Mouse (Mus musculus) common myeloid progenitor, adult 5-6 weeks (primary cell): ENCODE measurements at regions not wholly inside any gene's neighbourhood (a gene's known extent, or its start where the extent isn't known, plus 50 kb on each side); places are given as distances from the start of the nearest gene placed in this dataset.

Experiments used
- ATAC-seq: replicated peaks from 2 replicates; pipeline ENCODE4 v1.8.0; 2016; ENCODE audit warnings: low read depth, mild to moderate bottlenecking, moderate TSS enrichment, inconsistent platforms; ENCODE audit not compliant: poor library complexity, severe bottlenecking

DNA sequence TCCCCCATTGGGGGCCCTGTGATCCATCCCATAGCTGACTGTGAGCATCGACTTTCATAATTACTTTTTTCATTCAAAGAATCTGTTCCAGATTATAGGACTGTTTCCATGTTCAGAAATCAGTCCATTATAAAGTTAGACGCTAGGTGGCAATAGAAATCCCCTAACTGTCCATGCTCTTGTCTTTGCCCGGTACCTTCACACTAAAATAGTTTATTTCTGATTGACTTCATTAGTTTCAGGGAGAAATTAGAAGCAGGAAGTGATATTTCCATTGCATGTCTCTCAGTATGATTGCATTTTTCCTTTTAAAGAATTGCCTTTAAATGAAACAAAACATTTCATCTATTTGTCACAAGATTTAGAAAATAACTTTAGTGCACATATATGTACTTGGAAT is 131.7 kb downstream of the Fbxo8 start:
- no peak for ATAC-seq

DNA sequence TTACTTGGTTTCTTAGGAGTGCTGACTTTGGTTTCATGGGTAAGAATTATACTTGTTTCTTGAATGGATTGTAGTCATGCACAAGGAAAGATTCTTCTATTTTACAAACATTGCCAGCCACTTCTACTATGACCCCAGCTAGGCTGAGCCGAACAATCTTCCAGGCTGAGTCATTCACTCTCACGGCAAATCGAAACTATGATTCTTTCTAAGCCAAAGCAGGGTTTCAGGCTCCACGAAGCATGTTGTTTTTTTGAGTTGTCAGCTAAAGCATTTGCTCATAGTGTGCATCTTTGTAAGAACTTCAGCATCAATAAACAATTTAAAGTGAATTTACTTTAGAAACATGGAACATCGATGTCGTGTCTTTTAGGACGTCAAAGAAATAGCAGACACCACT is 133.5 kb downstream of the Fbxo8 start:
- no peak for ATAC-seq

DNA sequence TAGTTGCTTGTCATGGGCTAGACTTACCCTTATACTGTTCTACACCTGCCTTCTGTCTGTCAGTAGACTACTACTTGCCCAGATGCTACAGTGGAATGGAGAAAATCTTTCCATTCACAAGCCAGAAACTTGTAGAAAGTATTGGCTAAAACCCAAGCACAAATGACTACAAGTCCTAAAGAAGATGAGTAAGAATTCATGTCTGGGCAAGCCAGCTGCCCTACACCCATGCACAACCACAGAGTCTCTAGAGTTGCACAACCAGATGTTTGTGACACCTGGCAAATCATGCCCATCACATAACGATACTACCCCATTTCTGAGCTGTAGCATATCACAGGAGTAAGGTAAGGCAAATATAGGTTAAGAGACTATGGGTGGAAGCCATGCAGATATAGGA is 144.5 kb downstream of the Fbxo8 start:
- no peak for ATAC-seq

DNA sequence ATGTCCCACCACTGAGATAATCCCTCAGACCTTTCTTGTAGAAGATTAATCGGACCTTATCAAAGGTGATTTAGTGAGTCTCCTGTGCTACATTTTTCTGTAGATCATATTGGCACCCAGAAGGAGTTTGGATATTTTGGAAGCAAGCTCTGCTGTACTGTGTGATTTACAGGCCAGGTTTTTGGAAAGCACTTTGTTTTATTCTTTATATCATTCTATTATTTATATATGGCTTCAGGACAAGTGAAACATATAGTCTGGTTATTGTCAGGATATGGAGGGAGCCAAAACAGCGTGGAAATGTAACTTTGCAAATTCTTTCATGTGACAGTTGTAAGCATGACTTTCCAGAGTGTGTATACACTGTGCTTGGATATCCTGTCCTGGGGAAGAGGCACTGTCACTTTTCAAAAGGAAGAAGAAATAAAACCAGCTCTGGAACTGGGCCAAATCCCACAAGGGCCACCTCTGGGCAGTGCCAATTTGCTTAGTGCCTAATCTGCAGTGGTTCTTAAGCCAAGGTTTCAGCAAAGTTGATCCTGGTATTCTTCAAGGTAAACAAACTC is 149.8 kb downstream of the Fbxo8 start:
- ATAC-seq: no peak

DNA sequence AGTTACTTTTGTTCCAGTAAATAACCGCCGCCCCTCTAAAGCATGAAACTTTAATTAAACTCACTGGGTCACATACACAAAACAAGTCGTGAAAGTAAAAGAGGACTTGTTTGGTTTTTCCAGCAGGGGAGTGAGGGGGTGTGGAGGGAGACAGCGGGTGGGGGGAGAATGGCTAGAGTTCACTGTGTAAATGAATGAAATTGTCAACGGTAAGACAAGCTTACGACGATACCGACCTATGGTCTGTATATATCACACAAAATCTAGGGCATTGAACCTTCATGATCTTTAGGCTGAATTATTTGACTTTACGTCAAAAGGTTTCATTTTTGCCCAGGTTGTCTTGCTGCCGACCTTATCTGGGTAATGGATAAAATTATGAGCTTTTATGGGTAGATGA is 155.5 kb downstream of the Fbxo8 start:
- no peak for ATAC-seq

DNA sequence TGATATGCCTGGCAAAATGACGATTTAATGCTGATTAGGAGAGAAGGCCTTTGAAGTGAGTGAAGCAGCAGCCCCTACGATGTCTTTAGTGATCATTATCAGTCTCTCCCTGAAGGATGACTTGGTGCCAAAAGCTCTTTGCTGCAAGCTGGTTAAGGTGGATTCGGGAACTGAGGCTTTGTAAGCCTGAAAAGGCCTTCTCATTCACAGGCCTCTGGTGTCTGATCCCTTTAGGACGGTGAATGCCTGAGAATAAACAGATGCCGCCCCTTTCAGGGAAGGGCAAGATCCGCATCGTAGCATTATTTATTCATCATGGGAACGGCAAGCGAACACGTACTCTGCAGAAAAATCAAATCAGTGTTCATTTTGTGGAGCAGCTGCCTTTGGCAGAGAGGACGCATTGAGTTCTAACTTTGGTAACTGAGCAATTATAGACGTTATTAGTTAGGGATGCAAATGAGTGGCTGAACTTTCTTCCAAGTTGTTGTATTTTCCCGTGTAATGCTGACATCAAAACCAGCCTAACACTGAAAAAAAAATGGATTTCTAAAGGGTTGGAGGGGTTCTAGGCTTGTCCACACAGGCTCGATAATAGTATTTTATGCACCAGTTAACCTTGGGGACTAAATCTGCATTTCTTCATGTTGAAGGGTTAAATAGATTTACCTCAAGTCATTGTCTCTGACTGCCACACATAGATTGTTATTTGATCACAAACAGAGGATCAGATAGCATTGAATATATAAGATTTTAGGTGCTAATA is 156.2 kb downstream of the Fbxo8 start:
- ATAC-seq: no peak

DNA sequence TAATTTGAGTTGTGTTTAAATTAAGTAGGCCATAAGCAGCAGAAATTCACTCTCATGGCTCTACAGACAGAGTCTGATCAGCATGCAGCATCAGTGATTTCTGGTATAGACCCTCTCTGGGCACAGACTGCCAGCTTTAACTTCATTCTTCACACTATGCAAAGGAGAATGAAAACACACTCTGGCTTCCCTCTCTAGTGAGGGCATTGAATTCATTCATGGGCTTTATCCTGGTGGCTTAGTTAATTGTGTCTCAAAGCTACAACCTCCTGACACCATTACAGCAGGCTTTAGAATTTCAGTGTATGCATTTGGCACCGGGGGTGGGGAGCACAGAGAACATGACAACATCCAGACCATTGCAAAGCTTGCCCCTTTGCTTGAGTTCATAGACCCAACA is 169.1 kb downstream of the Fbxo8 start:
- ATAC-seq: no peak

DNA sequence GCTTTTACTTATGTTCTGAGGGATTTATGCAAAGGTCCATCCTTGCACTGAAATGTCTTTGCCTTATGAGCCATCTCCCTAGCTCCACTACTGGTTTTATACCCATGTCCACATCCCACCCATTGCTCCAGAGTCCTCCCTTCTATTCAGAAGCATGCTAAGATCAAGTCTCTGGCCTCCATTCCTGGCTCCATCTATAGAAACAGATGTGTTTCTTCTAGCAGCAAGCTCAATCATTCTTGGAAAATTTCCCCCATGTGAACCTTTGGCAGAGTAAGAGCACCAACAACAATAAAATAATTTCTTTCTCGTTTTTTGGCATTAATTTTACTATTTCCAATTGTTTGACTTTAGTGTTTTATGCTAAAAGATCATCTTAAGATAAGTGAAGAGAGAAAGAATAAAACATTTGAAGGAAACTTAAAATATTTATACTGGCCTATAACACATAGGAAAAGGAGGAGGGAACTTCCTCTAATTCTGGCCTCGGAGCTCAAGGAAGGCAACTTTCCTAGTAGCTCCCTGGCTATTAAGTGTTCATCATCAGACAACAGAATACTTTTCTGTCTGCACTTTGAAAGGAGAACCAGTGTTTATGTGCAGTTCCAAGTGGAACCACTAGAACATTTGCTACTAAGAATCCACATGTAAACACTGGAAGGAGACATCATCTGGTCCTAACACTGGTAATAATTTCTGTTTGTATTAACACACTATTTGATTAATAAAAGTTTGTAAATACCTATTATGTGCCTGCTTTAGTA is 171.8 kb downstream of the Fbxo8 start:
- no peak for ATAC-seq

DNA sequence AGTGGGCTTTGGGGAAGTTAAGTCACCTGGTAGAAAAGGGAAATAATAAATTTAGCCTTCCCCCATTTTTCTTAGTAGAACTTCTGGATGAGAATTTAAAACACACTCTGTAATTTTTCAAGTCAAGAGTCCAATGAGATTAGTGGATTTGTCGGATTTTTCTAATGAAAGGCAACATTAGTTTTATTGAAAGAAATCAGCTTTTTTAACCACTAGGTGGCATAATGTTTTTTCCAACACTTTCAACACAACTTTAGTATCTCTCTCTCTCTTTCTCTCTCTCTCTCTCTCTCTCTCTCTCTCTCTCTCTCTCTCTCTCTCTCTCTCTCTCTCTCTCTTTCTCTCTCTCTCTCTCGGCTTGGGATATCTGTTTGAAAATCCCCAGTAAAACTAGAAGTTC is 173.7 kb downstream of the Fbxo8 start:
- no peak for ATAC-seq

DNA sequence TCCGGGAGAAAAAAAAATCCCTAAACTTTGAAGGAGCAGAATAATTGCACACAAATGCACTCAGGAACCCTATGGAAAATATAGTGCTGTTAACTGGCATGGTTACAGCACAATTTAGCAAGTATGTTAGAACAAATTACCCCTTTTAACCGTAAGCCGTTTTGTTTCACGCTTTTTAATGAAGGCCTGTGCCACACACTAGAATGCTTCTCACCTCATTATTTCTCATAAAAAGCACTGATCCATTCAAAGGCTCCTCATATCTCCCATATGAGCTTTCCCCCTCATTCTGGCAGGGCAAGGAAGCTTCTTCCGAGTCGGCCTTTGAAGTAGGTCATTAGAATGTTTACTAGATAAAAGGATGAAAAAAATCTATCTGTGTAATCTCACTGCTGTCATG is 182.4 kb downstream of the Fbxo8 start:
- ATAC-seq: no peak

DNA sequence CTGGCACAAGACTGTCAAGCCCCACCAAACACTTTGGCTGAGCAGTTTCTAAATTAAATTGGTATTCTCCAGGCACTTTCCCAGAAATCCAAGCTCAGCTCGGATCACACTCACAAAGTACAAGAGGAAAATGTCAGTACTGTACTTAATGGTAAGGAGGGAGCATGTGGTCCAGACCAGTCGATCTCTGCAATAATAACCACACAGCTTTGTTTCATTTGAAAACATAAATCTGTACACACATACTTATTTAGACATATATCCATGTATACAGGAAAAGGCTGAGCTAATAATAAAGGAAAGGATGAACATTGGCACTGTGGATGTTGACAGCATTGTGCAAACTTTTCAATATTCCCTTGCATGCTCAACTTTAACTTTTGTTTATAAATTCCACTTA is 184.1 kb downstream of the Fbxo8 start:
- ATAC-seq: no peak

DNA sequence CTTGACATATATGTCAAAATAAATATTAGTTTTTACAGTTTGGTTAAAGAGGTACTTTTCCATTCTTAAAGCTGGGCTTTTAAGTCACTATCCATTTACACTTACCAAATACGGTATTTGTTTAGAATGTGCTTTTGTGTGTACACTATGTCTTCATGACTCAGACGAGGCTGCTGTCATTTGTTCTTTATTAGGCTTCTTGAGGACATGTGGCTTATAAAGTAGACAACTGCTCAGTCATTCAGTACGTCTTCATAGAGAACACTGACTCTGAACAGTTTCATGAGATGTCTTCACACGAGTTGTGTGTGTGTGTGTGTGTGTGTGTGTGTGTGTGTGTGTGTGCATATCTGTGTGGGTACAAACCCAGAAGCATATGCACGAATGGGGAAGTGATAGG is 216.1 kb downstream of the Fbxo8 start:
- ATAC-seq: no peak

DNA sequence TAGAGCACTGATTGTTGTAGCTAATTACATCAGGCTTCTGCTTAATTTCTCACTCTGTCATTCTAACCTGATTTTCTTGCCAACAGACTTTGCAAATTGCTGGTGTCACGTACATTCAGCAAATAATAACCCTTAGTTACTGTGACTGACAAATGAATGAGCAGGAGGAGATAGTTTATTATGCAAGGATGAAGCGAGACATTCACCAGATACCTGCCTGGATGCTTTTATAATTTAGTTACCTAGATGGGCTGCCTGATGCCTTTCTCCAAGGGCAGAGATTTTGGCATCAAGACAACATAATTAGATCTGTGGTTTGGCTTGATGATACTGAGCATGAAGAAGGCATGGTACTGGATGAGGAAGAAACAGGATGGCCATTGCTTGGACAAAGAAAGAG is 233.6 kb downstream of the Fbxo8 start:
- no peak for ATAC-seq

DNA sequence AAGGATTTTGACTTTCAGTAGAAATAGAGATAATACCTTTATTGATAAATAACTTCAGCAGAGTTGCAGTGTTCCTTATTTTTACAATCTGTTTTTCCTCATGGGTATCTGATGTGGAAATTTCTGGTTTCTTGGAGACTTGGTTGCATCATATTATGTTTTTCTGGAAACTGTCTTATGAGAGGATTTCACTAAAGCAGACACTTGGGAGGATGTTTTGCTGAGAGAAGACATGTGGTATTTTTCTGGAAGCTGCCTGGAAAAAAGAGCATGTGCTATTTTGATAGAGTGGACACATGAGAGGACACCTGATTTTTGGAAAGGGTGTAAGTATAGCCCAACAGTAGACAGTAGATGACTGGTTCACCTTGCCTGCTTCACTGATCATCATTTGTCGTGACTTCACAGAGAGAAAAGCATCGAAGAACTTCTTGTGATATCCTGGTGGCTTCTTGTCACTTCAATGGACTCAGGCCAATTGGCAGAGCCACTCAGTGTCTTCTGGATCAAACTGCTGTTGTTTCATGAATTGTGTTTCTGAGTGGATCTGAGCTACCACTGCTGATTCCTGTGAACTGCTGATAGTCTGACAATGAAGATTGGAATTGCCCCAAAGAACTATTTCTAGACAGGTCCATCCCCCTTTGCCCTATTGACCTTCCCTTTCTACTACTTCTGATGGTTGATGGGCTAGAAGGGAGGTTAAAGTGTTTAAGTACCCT is 238.8 kb downstream of the Fbxo8 start:
- ATAC-seq: no peak

DNA sequence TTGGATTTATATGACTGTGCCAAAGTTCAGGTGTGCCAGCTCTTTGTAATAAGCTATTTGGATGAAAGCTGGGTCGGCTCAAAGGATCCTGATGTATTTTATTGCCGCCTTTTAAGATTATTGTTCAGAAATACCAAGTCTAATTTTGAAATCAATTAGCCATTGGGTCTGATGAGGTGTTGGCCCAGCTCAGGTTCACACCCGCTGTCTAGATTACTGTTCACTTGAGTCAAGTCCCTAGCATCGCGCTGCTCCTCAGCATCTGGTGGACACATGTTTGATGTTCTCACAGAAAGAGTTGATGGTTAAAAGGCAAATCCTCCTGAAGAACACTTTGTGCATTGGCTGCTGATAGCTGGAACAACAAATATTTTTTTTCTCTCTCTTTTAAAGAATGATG is 281.8 kb downstream of the Fbxo8 start:
- no peak for ATAC-seq

DNA sequence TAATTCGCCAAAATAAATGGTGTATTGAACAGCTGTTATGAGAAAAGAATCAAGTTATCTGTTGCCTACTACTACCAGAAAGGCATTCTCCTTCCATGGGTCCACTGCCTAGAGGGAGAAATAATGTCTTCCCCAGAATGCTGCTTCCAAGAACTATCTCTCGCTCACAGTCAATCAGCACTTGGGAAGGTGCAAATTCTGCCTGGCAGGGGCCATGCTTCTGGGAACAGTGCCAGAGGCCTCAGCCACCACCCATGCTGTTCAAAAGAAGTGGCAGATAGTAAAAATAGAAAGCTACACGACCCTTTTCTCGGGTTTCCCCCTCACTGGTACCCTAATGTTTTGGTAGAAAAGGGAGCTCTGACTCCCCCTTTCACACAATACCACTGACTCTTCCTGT is 282.2 kb downstream of the Fbxo8 start:
- ATAC-seq: no peak

DNA sequence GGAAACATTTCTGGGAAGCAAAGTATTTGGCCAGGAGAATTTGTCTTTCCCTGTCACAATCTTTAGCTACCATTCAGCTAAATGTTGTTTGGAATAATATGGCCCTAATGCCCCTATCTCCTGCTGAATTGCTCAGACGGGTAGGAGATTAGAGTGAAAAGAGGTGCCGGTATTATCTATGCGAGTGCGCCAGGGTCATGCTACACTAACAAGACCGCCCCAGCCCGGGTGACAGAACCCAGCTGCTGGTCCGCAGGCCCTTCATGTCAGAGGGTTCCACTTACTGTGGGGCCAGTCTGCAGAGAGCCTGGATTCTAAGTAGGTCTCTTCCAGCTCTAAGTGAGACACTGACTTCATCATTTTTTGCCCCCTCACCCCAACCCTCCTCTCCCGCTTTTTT is 332.6 kb downstream of the Fbxo8 start:
- ATAC-seq: no peak

DNA sequence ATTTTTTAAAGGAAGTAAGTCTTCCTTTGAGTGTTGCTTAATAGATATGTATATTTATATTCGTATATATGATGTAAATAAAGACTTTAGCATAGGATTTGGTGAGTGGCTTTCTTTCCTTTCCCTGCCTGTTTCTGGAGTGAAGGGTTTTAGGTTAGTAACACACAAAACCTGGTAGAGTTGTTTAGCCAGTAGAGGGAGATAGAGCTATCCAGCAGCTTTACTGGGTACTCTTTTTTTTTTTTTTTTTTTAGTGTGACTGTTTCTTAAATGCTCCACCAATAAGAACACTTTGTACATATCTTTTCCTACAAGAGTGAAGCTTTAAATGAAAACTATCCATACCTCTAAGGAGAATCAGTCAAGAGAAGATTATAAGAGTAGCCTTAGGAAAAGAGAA is 333.3 kb downstream of the Fbxo8 start:
- no peak for ATAC-seq

DNA sequence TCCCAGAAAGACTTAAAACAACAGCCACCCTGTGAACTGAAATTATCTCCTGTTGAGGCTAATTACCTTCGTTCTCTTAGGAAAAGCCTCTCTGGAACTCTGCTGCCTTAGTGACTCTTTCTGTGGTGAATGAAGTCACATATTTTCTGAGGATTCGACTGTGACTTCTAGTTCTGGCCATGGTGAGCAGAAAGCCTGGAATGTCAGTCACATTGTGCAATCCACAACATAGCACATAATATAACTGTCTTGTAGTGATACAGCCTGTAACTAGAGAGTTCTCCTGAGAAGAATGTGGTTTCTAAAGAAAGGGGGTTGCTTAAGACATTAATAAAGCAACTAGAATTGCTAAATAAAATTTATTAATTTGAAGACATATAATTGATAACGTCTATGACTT is 342.7 kb downstream of the Fbxo8 start:
- ATAC-seq: no peak

DNA sequence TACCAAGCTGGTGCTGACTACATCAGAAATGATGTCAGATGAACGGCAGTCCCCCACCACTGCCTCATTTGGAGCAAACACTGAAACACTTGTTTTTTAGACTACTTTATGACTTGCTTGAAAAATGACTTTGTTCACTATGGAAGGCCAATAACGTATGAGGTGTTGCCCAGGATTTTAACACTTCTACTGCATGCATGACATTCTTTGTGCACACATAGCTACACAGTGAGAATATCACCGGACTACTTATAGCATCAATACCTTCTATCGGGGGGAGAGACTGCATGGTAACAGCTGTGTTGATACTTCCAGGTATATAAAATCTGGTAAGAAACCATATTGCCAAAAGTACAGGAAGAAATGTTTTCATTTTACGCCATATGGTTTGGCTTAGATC is 364.5 kb downstream of the Fbxo8 start:
- no peak for ATAC-seq

DNA sequence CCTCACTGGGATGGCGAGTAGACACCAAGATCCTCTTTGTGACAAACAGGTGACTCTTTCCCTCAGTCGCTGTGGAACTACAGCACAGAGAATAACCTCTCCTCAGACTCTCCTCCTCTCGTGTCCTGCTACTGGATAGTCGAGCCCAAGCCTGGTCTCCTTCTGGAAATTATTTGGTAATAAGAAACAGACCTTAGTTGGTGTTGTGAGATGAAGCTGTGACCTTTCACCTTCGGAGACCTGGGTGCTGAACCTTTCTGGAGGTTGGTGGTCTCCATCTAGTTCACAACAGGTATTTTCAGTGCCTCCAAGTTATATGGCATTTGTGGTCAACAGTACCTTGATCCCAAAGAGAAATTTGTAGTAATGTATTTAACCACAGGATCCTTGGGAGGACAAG is 365.1 kb downstream of the Fbxo8 start:
- ATAC-seq: no peak
